Mouse (Mus musculus) olfactory bulb, adult 2 months (tissue): ENCODE measurements around the gene Rbm17.

Experiments used
- CTCF ChIP-seq: fragments of 200-500 bp; IDR thresholded peaks from 2 replicates; pipeline ENCODE4 v1.5.1; 2012; ENCODE audit warnings: low read depth, mild to moderate bottlenecking, low read length, moderate library complexity; ENCODE audit not compliant: insufficient read depth
- POLR2A ChIP-seq: fragments of 200-500 bp; IDR thresholded peaks from 2 replicates; pipeline ENCODE4 v1.6.1; 2012; ENCODE audit warnings: mild to moderate bottlenecking, low read depth, low read length, moderate library complexity; ENCODE audit not compliant: insufficient read depth

DNA sequence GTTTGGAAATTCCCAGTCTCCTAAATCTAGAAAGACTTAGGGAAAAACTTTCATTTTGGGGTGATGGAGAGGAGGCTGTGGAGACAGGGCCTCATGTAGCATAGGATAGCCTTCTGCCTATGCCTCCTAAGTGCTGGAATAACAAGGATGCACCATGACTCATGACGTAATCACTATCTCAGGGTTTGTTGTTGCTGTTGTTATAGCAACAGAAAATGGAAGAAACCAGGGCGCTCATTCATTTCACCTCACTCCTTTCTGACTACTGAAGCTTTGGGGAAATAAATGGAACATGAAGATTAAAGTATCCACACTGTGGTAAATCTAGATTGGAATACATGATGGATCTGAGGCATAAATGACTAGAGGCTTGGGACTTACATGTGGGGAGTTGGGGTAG is 19.8 kb upstream of the Rbm17 start:
- TF ChIP-seq POLR2A, result no peak
- TF ChIP-seq CTCF, result no peak
